Mouse (Mus musculus): ENCODE data around the gene Tollip.
"Not testable (repeated sequence)": the region's sequence is repeated elsewhere in the genome, so short reads cannot be mapped to it uniquely, and the experiment has no call there.

The Tollip gene

DNA sequence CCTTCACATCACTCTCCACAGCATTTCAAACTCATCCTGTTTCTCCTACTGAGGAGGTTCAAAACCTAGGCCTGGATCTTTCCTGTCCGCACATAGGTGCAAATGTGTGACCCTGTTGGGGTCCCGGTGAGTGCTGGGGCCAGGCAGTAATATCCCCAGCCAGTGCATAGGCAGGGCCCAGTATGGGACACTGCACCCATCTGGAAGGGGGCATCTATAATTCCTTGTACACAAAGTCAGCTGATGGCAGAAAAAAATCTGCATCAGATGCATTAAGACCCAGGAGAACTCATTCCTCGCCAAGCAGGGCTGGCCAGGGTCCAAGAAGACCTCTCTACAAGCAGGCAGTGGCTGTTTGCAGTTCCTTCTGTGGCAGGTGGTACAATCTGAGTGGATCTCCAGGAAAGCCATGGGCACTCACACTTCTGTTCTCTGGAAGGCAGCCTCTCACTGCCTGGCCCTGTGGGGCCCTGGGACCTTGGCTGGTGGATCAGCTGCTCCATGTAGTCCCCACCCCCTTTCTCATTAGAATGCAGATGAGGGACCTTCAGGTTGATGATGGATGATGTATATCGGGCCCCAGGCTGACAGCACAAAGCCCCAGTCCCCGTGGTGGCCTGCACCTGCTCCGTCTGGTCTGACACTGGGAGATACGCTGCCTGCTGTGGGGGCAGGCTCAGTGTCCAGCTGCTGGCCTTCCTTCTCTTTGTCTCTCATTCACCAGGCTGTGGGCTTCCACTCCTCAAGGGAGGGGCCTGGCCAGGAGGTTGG is 16.0 kb upstream of the Tollip start:
- no peak for DNase-seq (ENCODE audit: low read depth)

DNA sequence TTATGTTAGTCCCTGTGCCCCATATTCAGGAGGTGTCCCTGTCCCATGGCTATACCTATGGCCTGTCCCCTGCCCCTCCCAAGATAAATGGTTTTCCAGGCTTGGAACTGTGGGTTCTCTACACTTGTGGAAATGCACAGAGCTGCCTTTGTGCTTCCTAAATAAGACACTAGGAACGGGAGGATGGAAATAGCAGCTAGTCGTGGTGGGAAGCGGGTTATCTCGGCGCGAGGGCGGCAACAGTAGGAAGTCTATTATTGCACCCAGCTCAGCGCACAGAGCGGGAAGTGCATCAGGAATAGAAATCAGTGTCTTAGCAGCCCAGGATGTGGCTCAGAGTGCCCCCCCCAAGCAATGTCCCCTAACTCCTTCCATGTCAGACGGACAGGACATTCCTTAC is 10.3 kb upstream of the Tollip start:
- DNase-seq (ENCODE audit: low read depth), result no peak

DNA sequence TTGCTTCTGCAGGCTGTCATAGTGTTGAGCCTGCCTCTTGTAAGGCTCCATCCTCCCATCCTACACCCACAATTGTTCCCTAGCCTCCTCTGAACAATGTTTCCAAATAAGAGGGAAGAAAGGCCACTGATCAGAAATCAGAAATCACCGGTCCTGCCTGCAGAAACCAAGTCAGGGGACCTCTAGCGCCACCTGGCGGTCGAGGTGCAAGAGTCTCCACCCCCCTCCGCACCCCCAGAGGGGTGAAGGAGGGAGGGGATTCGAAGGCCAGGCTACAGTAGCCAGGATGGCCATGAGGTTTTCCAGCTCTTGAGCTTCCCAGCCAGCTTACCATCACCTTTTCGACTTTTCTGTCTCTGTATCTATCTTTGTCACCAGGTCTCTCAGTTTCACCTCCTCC is 6.6 kb upstream of the Tollip start:
- DNase-seq (ENCODE audit: low read depth), result no peak

DNA sequence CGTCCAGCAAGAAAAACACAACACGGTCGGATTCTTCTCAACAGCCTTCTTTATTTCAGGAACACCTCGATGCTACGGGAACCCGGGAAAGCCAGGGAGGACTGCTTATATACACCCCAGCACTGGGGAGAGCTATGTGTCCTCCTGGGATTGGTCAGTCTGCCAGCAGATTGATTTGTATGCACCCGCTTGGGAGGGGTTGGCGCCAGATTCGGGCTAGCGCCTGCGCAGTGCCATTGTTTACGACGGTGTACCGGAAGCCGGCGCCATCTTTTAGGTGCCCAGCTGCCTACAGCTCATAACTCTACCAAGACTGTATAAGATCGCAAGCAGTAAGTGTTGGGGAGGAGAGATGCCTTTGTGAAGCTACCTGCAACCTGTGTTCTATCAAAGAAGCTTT is 5.8 kb upstream of the Tollip start:
- not testable (repeated sequence) for DNase-seq (ENCODE audit: low read depth)

DNA sequence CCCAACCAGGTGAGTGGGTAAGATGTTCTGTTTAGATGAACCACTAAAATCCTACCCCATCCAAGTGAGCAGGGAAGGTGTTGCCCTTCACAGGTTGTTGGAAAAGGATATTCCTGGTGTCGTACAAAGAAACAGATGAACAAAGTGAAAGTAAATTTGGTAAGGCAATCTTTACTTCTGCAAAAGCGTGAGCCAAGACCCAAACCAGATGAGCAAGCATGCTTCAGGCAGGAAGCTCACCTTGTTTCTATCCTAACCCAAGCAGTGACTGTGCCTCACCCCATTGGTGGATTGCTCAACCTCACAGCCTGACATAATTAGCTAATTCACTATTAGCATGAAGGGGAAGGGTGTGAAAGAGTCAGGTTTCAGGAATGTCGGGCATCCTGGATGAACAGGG is 7.0 kb downstream of the Tollip start:
- no peak for DNase-seq (ENCODE audit: low read depth)

DNA sequence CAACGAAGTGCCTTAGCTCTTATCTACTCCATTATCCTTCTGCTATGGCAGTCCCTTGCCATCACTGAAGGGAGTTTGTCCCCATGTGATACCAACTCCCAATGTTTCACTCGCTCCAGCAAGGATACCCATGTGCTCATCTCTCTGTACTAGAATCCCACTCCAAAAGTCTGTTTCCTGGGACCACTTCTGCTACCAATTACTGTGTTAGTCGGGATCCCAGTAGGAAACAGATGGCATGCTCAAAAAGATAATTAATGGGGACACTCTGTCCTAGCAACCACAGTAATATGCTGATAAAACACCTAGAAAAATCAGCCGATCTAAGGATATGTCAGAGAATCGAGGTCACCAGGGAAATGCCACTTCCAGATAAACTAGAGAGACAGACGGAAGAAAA is 9.7 kb downstream of the Tollip start:
- DNase-seq (ENCODE audit: low read depth), result no peak

DNA sequence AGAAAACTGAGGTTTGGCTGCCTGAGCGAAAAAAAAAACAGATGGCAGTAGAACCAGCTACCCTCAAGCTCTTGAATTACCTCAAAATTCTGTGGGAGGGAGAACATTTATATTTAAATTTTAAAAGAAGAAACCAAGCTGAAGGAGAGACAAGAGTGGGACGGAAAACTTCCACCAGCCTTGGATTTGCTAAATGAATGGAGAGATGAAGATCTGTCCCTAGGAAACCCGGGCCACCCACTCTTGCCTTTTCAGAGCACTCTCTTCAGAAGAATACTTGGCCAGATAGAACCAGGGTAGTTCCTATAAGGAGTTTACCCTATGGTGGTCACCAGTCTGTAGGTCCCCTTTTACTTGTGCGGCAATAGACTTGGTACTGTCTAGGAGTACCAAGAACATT is 15.5 kb downstream of the Tollip start:
- no peak for DNase-seq (ENCODE audit: low read depth)

DNA sequence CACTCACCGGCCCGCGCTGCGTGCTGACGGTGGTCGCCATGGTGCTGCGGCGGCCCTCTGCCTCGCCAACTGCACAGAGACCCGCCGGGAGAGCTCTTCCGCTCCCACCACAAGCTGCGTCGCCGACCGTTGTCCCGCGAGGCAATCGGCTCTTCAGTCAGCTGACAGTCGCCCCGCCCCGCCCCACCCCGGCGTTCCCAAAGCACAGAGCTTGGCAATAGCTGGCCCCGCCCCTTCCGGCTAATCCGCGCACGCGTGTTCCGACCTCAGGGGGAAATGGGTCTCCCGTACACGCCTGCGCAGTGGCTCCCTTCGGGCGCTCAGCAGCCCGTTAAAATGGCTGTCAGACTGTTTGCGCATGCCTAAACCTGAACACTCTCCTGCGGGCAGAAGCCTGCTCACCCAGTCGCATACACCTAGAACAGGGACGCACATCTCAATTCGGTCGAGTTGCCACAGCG is 16.0 kb downstream of the Tollip start:
- DNase-seq (ENCODE audit: low read depth), result peak; percentile 97

DNA sequence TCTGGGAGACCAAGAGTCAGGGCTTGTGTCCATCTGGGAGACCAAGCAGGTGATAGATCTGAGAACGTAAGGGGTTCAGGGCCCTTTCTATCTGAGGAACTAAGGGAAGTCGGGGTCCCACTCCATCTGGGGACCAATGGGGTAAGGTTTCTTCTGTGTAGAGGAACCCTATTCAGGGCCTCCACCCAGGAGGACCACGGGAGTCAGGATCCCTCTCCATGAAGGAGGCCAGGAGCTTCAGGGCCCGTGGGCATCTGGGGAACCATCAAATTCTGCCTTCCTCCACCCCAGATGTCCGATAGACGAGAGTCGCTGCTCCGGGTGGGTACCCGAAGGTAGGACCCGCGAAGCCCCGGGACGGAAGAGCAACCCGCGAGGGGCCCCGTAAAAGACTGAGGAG is 16.5 kb downstream of the Tollip start:
- DNase-seq (ENCODE audit: low read depth), result no peak

DNA sequence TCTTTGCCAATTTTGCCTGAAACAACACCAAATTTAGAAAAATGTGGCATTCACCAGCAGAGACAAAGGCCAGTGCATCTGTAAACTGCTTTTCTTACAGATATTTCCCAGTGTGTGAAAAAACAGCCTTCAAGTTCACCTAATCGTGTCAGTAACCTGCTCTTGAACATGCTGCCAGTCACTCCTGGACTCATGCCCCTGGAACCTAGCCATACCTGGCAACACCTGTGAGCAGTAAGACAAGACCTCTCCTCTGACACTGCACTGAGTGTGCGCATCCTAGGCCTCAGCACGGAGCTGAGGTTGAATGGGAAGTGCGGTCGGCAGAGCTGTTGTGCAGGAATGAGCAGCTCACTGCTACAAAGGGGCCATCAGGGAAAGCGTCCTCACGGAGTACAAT is 26.2 kb downstream of the Tollip start:
- no peak for DNase-seq (ENCODE audit: low read depth)

DNA sequence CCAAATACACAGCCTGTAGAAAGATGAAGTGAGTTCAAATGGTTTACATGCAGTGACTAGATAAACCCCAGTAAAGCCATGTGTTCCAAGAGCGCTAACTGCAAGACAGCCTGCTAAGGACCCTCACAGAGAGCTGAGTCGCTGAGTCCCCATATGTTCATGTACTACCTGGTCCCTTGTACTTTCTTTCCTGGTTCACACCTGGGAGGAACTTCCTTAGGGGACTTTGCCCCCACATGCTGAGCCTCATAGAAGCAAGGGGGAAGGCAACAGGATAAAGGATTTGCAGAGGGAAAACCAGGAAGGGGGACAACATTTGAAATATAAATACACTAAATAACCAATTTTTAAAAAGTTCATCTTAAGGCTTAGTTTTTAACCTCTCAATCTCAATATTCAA is 39.5 kb downstream of the Tollip start:
- no peak for DNase-seq (ENCODE audit: low read depth)

DNA sequence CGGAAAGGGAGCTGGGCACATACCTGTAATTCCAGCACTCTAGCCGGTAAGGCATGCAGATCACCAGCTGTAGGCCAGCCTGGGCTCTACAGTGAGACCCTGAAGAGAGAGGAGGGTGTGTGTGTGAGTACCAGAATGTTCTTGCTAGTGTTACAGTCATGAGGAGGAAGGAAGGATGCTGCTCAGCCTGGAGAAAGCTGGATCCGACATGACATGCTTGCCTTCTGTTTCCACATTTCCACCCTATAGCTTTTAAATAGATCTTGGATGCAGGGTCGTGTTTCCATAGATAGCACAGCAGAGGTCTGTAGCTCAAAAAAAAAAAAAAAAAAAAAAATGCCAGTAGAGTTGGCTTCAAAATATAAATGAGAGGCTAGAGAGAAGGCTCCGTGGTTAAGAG is 43.4 kb downstream of the Tollip start:
- no peak for DNase-seq (ENCODE audit: low read depth)

DNA sequence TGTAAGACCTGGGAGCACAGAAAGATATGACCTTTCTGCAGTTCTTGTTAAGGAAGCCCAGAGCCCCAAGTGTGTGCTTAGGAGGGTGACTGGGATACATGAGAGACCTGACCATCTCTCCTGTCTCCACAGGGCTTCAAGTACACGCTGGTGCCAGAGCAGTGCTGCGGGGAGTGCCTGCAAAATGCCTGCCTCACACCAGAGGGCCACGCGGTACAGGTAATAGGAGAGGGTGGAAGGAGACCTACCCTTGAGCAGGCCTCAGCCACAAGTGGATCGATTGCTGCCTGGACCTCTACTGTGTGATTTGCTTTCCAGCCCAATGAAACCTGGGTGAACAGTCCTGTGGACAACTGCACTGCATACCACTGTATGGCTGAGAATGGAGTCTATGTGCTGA is 47.8 kb downstream of the Tollip start:
- no peak for DNase-seq (ENCODE audit: low read depth)

DNA sequence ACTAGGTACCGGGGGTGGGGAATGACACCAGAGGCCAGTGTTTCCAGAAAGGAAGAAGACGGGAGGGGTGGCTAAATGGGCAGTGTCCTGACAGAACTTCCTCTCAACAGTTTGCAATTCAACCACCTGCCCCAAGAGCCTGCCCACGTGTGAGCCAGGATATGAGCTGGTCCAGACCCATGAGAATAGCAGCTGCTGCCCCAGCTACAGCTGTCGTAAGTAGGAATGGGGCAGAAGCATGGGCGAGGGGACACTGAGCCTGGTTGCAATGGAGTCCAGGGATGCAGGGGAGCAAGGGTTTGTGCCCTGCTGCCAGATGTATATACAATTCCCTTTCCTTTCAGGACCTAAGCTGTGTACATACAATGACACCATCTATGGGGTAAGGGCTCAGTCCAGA is 48.7 kb downstream of the Tollip start:
- DNase-seq (ENCODE audit: low read depth), result no peak

DNA sequence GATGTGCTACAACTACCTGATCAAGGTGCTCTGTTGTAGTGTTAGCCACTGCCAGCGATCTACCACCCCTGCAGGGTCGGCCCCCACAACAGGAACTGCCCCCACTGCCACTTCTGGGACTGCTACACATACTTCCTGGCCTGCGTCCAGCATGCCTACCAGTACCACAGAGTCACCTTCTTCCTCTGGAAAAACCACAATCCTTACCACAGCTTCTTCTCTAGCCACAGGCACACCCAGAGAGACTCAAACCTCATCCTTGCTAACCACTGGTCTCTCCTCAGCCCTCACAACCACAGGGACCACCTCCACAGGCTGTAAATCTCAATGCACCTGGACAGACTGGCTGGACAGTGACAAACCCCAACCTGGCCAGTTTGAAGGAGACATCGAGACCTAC is 57.3 kb downstream of the Tollip start:
- no peak for DNase-seq (ENCODE audit: low read depth)

DNA sequence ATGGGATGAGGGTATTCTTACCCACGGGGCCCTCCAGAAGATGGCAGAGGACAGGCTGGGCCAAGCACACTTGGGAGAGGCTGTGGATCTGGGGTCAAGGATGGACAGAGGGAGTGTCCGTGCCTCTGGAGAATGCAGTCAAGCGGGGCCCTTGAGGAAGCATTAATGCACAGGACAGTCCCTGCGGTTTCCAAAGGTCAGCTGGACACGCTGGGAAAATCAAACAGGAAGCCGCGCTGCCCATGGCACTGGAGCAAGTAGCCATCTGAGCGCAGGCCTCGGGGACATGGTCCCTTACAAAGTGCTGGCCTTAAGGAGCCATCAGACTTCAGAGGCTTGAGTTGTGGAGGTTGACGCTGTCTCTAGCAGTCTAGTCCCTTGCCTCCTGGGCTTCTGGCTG is 78.0 kb downstream of the Tollip start:
- DNase-seq (ENCODE audit: low read depth), result no peak

DNA sequence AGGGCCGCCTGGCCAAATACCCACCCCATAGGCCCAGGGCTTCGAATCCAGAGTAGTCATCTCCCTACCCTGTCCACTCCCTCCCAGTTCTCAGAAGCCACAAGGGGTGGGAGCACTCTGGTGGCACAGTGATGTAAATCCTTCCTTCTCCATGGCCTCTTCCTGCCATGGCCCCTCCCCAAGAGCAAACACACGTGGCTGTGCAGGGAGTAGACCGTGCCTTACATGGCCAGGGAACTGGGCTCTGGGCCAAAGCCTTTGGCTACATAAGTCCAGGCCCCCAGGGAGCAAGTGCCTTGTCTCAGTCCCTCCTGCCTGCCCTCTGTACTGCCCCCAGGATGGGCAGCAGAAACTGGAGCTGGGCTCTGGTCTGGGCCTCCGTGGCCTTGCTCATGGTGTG is 79.5 kb downstream of the Tollip start, which contains the start of gene Muc5b:
TSS of gene Muc5b (plus strand) at position 292 of the 400 bp plus-strand sequence.
- DNase-seq (ENCODE audit: low read depth), result no peak

DNA sequence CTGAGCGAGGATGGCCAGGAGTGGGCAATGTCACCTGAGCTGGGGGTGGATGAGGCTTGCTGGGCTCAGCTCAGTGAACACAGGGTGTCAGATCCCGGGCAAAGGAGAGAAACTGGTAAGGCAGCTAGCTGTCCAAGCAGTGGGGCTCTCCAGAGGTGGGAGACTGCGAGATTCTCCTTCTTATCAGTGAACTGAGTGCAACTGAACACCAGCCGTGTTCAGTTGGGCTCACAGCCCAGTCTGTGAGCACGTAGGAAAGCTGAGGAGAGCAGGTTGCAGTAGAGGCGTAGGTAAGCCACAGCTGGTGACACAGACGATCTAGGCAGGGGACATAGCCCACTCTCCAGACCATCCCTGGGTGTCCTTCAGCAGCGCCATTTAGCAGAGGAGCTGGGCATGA is 81.9 kb downstream of the Tollip start:
- DNase-seq (ENCODE audit: low read depth), result no peak

DNA sequence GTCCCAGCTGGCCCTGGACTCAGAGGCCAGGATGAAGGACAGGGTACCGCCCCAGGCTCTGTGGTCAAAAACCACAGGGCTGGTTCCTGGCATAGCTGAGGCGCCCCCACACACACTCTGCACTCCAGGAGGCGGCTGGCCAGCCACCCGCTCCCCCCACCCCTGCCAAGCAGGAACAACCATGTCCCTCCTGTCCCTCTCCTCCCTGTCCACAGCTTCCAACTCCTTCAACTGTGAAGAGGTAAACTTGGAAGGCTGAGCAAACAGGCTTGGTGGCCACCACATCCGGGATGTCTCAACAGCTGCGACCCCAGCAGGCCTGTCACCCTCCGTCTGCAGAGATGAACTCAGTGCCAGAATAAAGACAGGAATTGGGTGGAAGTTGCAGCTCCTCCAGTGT is 82.4 kb downstream of the Tollip start:
- no peak for DNase-seq (ENCODE audit: low read depth)
